ENCODE assay signal across 1 mouse cellular context in the genomic region with DNA sequence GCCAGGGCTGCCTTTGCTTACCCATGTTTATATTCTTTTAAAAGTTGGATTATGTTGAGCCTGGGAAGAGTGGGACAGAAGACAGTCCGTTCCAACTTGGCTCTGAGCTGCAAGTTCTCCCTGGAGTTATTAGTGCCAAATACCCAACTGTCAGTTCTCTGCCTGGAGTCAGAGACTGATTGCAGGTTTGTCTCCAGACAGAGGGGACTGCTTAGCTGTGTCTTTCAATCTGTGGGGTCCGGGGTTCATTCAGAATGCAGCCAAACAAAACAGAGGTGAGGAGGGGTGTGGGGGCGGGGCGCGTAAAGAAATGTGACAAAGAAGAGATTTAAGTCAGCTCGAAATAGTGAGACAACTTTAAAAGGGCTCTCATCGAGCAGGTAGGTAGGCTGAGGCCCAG.
A peak's percentile ranks its signal among the peaks of the same experiment; 100 is the strongest.
TF ChIP-seq lines count a peak whose summit lies in the region.

No protein-coding gene starts in this region.

TF ChIP-seq in CH12.LX, 34 proteins besides CTCF, POLR2A, EP300 and RAD21:
- TF ChIP-seq POLR2AphosphoS2 (IDR thresholded peaks at IDR 0.05; ENCODE audit: low read depth, low read length) (no peak), MXI1 (IDR thresholded peaks at IDR 0.05; ENCODE audit: low read depth, low read length) (0 out of 2 replicates have a peak, but pooled peaks have one; percentile 17), CHD2 (IDR thresholded peaks at IDR 0.05; ENCODE audit: low read length) (peak; percentile 79; the same call in 1 of the 2 replicates)
